In the genomic region with DNA sequence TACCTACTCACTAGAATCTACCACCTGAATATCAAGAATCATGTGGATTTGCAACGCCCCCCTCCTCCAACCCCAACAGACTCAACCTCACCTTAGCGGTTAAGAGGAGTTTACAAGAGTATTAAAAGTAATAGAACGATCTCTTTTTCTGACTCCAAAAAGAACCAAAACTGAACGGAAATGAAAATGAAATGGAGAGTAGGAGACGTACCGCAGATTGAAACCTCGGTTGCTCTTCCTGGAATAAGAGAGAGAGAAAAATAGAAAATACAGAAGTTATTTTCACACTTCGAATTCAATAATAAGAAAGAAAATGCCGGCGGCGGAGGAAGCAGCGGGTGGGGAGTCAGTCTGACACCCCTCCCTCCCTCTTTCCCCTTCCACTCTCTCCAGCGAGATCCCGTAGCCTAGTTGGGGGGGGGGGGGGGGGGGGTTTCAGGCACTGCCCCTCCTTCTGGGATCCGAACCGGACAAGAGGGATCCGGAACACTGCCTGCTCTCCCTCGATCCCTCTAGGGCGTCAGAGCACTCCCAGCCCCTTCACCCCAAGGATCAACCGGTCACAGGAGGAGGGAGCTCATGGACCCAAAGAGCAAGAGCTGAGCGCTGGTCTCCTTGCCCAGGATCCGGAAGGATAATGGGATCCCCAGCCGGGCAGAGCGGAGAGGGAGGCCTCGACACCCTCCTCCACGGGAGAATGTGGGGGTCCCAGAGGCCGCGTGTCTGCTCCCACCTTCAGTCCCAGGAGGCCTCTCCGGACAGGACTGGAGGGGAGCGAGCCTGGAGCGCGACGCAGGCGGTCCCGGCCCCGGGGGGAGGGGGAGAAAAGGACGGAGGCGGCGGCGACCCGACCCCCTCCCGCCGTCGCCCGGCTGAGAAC, we compare ENCODE assay signal across 8 mouse cellular contexts. TPM values are rescaled to one million over a fixed set of nuclear protein-coding genes. Genes with fewer than 3 reads are reported as not detected.
DNase-seq lines count a peak whose midpoint lies in the region; ATAC-seq and TF ChIP-seq lines count a peak whose summit lies in the region.

No protein-coding gene starts in this region.

- DNase-seq in heart, embryonic 10.5 days (ENCODE audit: low spot score): peak; percentile 80
- no peak for DNase-seq in heart, postnatal 14 days
- DNase-seq in A20 (ENCODE audit: low read depth, low spot score): peak; percentile 38
- peak; percentile 38 for DNase-seq in ZHBTc4 (ENCODE audit: low read depth, low spot score)
- peak; percentile 51 for DNase-seq in gastrocnemius, postnatal 14 days
- DNase-seq in layer of hippocampus, postnatal 25 days (ENCODE audit: extremely low spot score in 1 of 2, low spot score in 1 of 2): no peak

- TF ChIP-seq CTCF in small intestine, adult 2 months (IDR thresholded peaks at IDR 0.05; ENCODE audit: extremely low read depth, insufficient read length, insufficient replicate concordance, low read depth, low read length): no peak

- H3K9ac ChIP-seq in liver, embryonic 12.5 days: peak overlapping the region; percentile 96

- 5% methylated on average over 42 of the region's 45 CpGs for WGBS in heart, embryonic 10.5 days
- 3% methylated on average over 40 of the region's 45 CpGs for WGBS in liver, embryonic 12.5 days (ENCODE audit: insufficient replicate concordance)
- 2% methylated on average over 45 of the region's 45 CpGs for WGBS in small intestine, adult 2 months

- peak overlapping the region; percentile 86 for H3K4me3 ChIP-seq in heart, embryonic 10.5 days
- peak overlapping the region; percentile 97 for H3K4me3 ChIP-seq in liver, embryonic 12.5 days
- H3K4me3 ChIP-seq in small intestine, adult 2 months (ENCODE audit: low read depth, low read length): peak overlapping the region; percentile 98

- peaks cover 18% of the 10 kb centered on the region for H3K4me1 ChIP-seq in heart, embryonic 10.5 days
- H3K4me1 ChIP-seq in liver, embryonic 12.5 days: peaks cover 54% of the 10 kb centered on the region
- peaks cover 6% of the 10 kb centered on the region; the same call in 1 of the 2 replicates for H3K4me1 ChIP-seq in small intestine, adult 2 months (ENCODE audit: control insufficient read depth, insufficient read depth, insufficient read length, low read length)

- H3K36me3 ChIP-seq in heart, embryonic 10.5 days: peaks cover 29% of the 10 kb centered on the region
- H3K36me3 ChIP-seq in liver, embryonic 12.5 days: peaks cover 40% of the 10 kb centered on the region
- H3K36me3 ChIP-seq in small intestine, adult 2 months (ENCODE audit: control insufficient read depth, insufficient read depth, low read length): peaks cover 27% of the 10 kb centered on the region

- H3K27ac ChIP-seq in heart, embryonic 10.5 days: peak overlapping the region; percentile 89
- H3K27ac ChIP-seq in liver, embryonic 12.5 days: peak overlapping the region; percentile 89
- peak overlapping the region; percentile 82 for H3K27ac ChIP-seq in small intestine, adult 2 months (ENCODE audit: insufficient read depth, low read depth, low read length)

- ATAC-seq in liver, embryonic 12.5 days: peak; percentile 1

- H3K9me3 ChIP-seq in heart, embryonic 10.5 days: no peaks in the 10 kb centered on the region
- no peaks in the 10 kb centered on the region for H3K9me3 ChIP-seq in liver, embryonic 12.5 days (replicated peaks)

- no peaks in the 10 kb centered on the region for H3K27me3 ChIP-seq in heart, embryonic 10.5 days (ENCODE audit: insufficient read depth, poor library complexity, severe bottlenecking)
- no peaks in the 10 kb centered on the region for H3K27me3 ChIP-seq in liver, embryonic 12.5 days (replicated peaks)
- H3K27me3 ChIP-seq in small intestine, adult 2 months (ENCODE audit: control insufficient read depth, insufficient read depth, low read length): no peaks in the 10 kb centered on the region

- peak overlapping the region; percentile 90 for H3K4me2 ChIP-seq in liver, embryonic 12.5 days

- no peak for TF ChIP-seq POLR2A in small intestine, adult 2 months (IDR thresholded peaks at IDR 0.05; ENCODE audit: low read depth, low read length)

- intact Hi-C loops in heart, postnatal 14 days (cut with DNase I): loop anchor here (5.0 kb wide), 2 partner anchors 79 to 124 kb away; no protein-coding TSS in a partner anchor
- intact Hi-C loops in gastrocnemius, postnatal 14 days (cut with DNase I; ENCODE audit: low total_unique reads): no loop called here

RNA-seq across cellular contexts. Expression of a gene that starts 0.7 kb away (rescaled TPM):
- polyA plus RNA-seq in heart, embryonic 10.5 days (2016; fragmentation: Nextera tagmentation; extraction: Ambion mirVana): 10.7 and 12.9 TPM in 2 replicates
- 10 to 100 TPM; 62.6 to 71.9 TPM for total RNA-seq in heart, postnatal 14 days (2021)
- total RNA-seq in gastrocnemius, postnatal 14 days (2021): 10 to 100 TPM; 26.4 to 35.6 TPM
- 10.7 and 12.6 TPM in 2 replicates for polyA plus RNA-seq in liver, embryonic 12.5 days (2016; fragmentation: Nextera tagmentation; extraction: Ambion mirVana)
- polyA plus RNA-seq in small intestine, adult 2 months (2012; rRNA removed): 34.6 and 99.1 TPM in 2 replicates
- 10 to 100 TPM; 63.6 to 71.3 TPM for total RNA-seq in layer of hippocampus, postnatal 25 days (2021)

Comparison
In these comparisons a context has a peak if more than half of its experiments do, and no peak if none do; other contexts are left out.
1. DNase-seq: peak in heart, embryonic 10.5 days (single experiment), A20 (single experiment), ZHBTc4 (single experiment) and gastrocnemius, postnatal 14 days (single experiment); none in heart, postnatal 14 days (0 of 2) and layer of hippocampus, postnatal 25 days (0 of 2).
2. Peak in every context shown above with its lines, with median percentiles within 50 percentile points of each other: H3K27ac ChIP-seq and H3K4me3 ChIP-seq.